Mouse (Mus musculus): ENCODE results near the gene Trappc6b. TPM values are rescaled to one million over a fixed set of nuclear protein-coding genes. Genes with fewer than 3 reads are reported as not detected.

The Trappc6b gene
- total and polyA plus RNA-seq, 3 experiments = 40.9 to 67.8 (median 42.6) TPM

GRCm38 (mm10) chr12:59068791-59069190 is 7.5 kb upstream of the Trappc6b start:
- dilution Hi-C loops (cut with MboI; ENCODE audit: extremely low pct_ligation_motif_present, extremely low pct_unique_long_range_greater_than_20kb, low sequenced_read_pairs) = no loop called here
- H3K79me2 ChIP-seq (replicated peaks; ENCODE audit: control insufficient read depth, extremely low read depth, insufficient read depth, poor library complexity, severe bottlenecking) = peaks cover 22% of the 10 kb centered on the region
- H3K27me3 ChIP-seq (replicated peaks) = no peaks in the 10 kb centered on the region
- H3K4me3 ChIP-seq (replicated peaks in 1 of 3; ENCODE audit: low read depth in 2 of 3, low read length in 2 of 3, poor library complexity in 1 of 3) = no peak overlapping the region
- peaks cover 36 to 50% of the 10 kb centered on the region in 2 experiments for H3K36me3 ChIP-seq (replicated peaks in 1 of 2; ENCODE audit: control insufficient read depth in 1 of 2, insufficient read depth in 1 of 2, low read length in 1 of 2)
- TF ChIP-seq IRF4 (IDR thresholded peaks at IDR 0.05; ENCODE audit: low read depth, low read length) (no peak), ZKSCAN1 (IDR thresholded peaks at IDR 0.05; ENCODE audit: borderline replicate concordance, low read depth, low read length) (no peak), USF2 (conservative IDR thresholded peaks at IDR 0.05; ENCODE audit: low read depth, low read length) (no peak), GABPA (IDR thresholded peaks at IDR 0.05; ENCODE audit: insufficient replicate concordance, low read depth, low read length) (no peak), MEF2A (IDR thresholded peaks at IDR 0.05; ENCODE audit: borderline replicate concordance, low read depth, low read length) (no peak), ZC3H11A (IDR thresholded peaks at IDR 0.05; ENCODE audit: low read depth, low read length) (no peak), RAD21 (IDR thresholded peaks at IDR 0.05; ENCODE audit: low read depth, low read length) (no peak), MYC (IDR thresholded peaks at IDR 0.05; ENCODE audit: low read depth, low read length) (no peak), HCFC1 (IDR thresholded peaks at IDR 0.05; ENCODE audit: low read depth, low read length) (no peak), CHD1 (IDR thresholded peaks at IDR 0.05; ENCODE audit: low read depth, low read length) (no peak), MAZ (IDR thresholded peaks at IDR 0.05; ENCODE audit: low read depth, low read length) (no peak), ETS1 (conservative IDR thresholded peaks at IDR 0.05; ENCODE audit: low read depth, low read length) (no peak), TCF12 (IDR thresholded peaks at IDR 0.05; ENCODE audit: low read depth, low read length) (no peak), POLR2A (IDR thresholded peaks at IDR 0.05; ENCODE audit: low read depth, low read length) (no peak), KAT2A (IDR thresholded peaks at IDR 0.05; ENCODE audit: insufficient replicate concordance, low read length) (no peak), E2F4 (IDR thresholded peaks at IDR 0.05; ENCODE audit: insufficient replicate concordance, low read depth, low read length) (no peak), ELF1 (IDR thresholded peaks at IDR 0.05; ENCODE audit: low read depth, low read length) (no peak), NRF1 (IDR thresholded peaks at IDR 0.05; ENCODE audit: low read depth, low read length) (no peak)
- H3K9ac ChIP-seq (ENCODE audit: insufficient read depth, low read depth) = no peak overlapping the region
- H3K9me3 ChIP-seq (replicated peaks; ENCODE audit: low read length) = no peaks in the 10 kb centered on the region
- no peak overlapping the region for H3K4me2 ChIP-seq (ENCODE audit: insufficient read depth, low read depth, poor library complexity, severe bottlenecking)
- H3K27ac ChIP-seq (ENCODE audit: insufficient read depth, low read depth) = no peak overlapping the region
- H3K4me1 ChIP-seq (ENCODE audit: control insufficient read depth in 1 of 2, insufficient read depth in 2 of 2) = peaks cover 0 to 21% of the 10 kb centered on the region in 2 experiments; a peak in 1 of 4 replicates
- no peak for DNase-seq (ENCODE audit: extremely low read depth)
- in situ Hi-C loops (cut with MboI; ENCODE audit: low pct_ligation_motif_present, low pct_unique_long_range_greater_than_20kb, low sequenced_read_pairs) = loop anchor here (25.0 kb wide), 1 partner anchor 144 kb away; the partner anchor contains the start of gene Fbxo33

- Histone ChIP-seq H3K79me2 (replicated peaks; ENCODE audit: control insufficient read depth, extremely low read depth, insufficient read depth, poor library complexity, severe bottlenecking) (peaks cover 22% of the 10 kb centered on the region), H3K4me1 (ENCODE audit: control insufficient read depth in 1 of 2, insufficient read depth in 2 of 2) (peaks cover 0 to 21% of the 10 kb centered on the region in 2 experiments; a peak in 1 of 4 replicates), H3K27ac (ENCODE audit: insufficient read depth, low read depth) (peak overlapping the region; percentile 7; the same call in 1 of the 2 replicates), H3K9ac (ENCODE audit: insufficient read depth, low read depth) (peak overlapping the region; percentile 93), H3K36me3 (replicated peaks in 1 of 2; ENCODE audit: control insufficient read depth in 1 of 2, insufficient read depth in 1 of 2, low read length in 1 of 2) (peaks cover 30 to 39% of the 10 kb centered on the region in 2 experiments), H3K9me3 (replicated peaks; ENCODE audit: low read length) (no peaks in the 10 kb centered on the region), H3K4me2 (ENCODE audit: insufficient read depth, low read depth, poor library complexity, severe bottlenecking) (no peak overlapping the region), H3K4me3 (replicated peaks in 1 of 3; ENCODE audit: low read depth in 2 of 3, low read length in 2 of 3, poor library complexity in 1 of 3) (peak overlapping the region; percentile 87 to 99 (median 90)), H3K27me3 (replicated peaks) (no peaks in the 10 kb centered on the region)
- dilution Hi-C loops (cut with MboI; ENCODE audit: extremely low pct_ligation_motif_present, extremely low pct_unique_long_range_greater_than_20kb, low sequenced_read_pairs) (no loop called here), in situ Hi-C loops (cut with MboI; ENCODE audit: low pct_ligation_motif_present, low pct_unique_long_range_greater_than_20kb, low sequenced_read_pairs) (loop anchor here (25.0 kb wide), 1 partner anchor 145 kb away; the partner anchor contains the start of gene Fbxo33)
- no peak for TF ChIP-seq MYC (IDR thresholded peaks at IDR 0.05; ENCODE audit: low read depth, low read length)
- no peak for DNase-seq (ENCODE audit: extremely low read depth)
These were observed 5.8 kb upstream of the Trappc6b start for GRCm38 (mm10) chr12:59067095-59067494.
